Mouse (Mus musculus) small intestine, adult 2 months (tissue): Measurements from ENCODE around the gene Cers2.

Experiments used
- CTCF ChIP-seq: fragments of 200-500 bp; IDR thresholded peaks from 2 replicates; pipeline ENCODE4 v1.5.1; 2012; ENCODE audit warnings: low read depth, mild to moderate bottlenecking, control low read depth, inconsistent platforms, low read length, moderate library complexity, mixed read lengths; ENCODE audit not compliant: insufficient replicate concordance, insufficient read length; ENCODE audit errors: extremely low read depth
- POLR2A ChIP-seq: fragments of 200-500 bp; IDR thresholded peaks from 2 replicates; pipeline ENCODE4 v1.6.1; 2012; ENCODE audit warnings: low read depth, mild to moderate bottlenecking, control low read depth, inconsistent platforms, low read length, moderate library complexity

- TF ChIP-seq POLR2A, result no peak
- TF ChIP-seq CTCF, result no peak
Measured at GRCm38 (mm10) chr3:95294316-95294715, 20.3 kb upstream of the Cers2 start.
